Mouse (Mus musculus): ENCODE data around the gene Cmah. TPM values are rescaled to one million over a fixed set of nuclear protein-coding genes. Genes with fewer than 3 reads are reported as not detected.

Gene Cmah
- polyA plus RNA-seq, 1 experiment from 2014 or later: 0.30 TPM

- no peak overlapping the region for H3K4me3 ChIP-seq (ENCODE audit: control insufficient read depth in 1 of 2, insufficient read depth in 1 of 2, low read depth in 1 of 2, low read length in 2 of 2)
- no peaks in the 10 kb centered on the region for H3K9me3 ChIP-seq (ENCODE audit: control insufficient read depth, low read length)
- no peaks in the 10 kb centered on the region for H3K4me1 ChIP-seq (ENCODE audit: control insufficient read depth in 2 of 2, insufficient read depth in 2 of 2, low read length in 2 of 2)
- H3K27me3 ChIP-seq (ENCODE audit: control insufficient read depth, insufficient read depth, low read length): no peaks in the 10 kb centered on the region
- no peak overlapping the region for H3K27ac ChIP-seq (replicated peaks in 1 of 2; ENCODE audit: control insufficient read depth in 1 of 2, insufficient read depth in 1 of 2, low read depth in 2 of 2, low read length in 2 of 2)
- H3K4me2 ChIP-seq (ENCODE audit: low read length): no peak overlapping the region
- 50% methylated on average over 4 of the region's 4 CpGs for WGBS
- H3K9ac ChIP-seq (ENCODE audit: low read length): no peak overlapping the region
- H3K36me3 ChIP-seq (ENCODE audit: control insufficient read depth, insufficient read depth, low read length): no peaks in the 10 kb centered on the region
- no peak for ATAC-seq (ENCODE audit: insufficient number of reproducible peaks, insufficient read depth, low FRiP score, low read depth)
Observed at GRCm38 (mm10) chr13:24306248-24306647, 21.0 kb upstream of the Cmah start.

GRCm38 (mm10) chr13:24311011-24311940 lies 15.9 kb upstream of the Cmah start:
- no peaks in the 10 kb centered on the region for H3K9me3 ChIP-seq (ENCODE audit: control insufficient read depth, low read length)
- H3K9ac ChIP-seq (ENCODE audit: low read length): no peak overlapping the region
- H3K4me2 ChIP-seq (ENCODE audit: low read length): no peak overlapping the region
- H3K4me3 ChIP-seq (ENCODE audit: control insufficient read depth in 1 of 2, insufficient read depth in 1 of 2, low read depth in 1 of 2, low read length in 2 of 2): no peak overlapping the region
- no peaks in the 10 kb centered on the region for H3K36me3 ChIP-seq (ENCODE audit: control insufficient read depth, insufficient read depth, low read length)
- 80% methylated on average over 8 of the region's 8 CpGs for WGBS
- H3K27me3 ChIP-seq (ENCODE audit: control insufficient read depth, insufficient read depth, low read length): no peaks in the 10 kb centered on the region
- H3K4me1 ChIP-seq (ENCODE audit: control insufficient read depth in 2 of 2, insufficient read depth in 2 of 2, low read length in 2 of 2): no peaks in the 10 kb centered on the region
- no peak for ATAC-seq (ENCODE audit: insufficient number of reproducible peaks, insufficient read depth, low FRiP score, low read depth)
- no peak overlapping the region for H3K27ac ChIP-seq (replicated peaks in 1 of 2; ENCODE audit: control insufficient read depth in 1 of 2, insufficient read depth in 1 of 2, low read depth in 2 of 2, low read length in 2 of 2)

- ATAC-seq (ENCODE audit: insufficient number of reproducible peaks, insufficient read depth, low FRiP score, low read depth): no peak
- Histone ChIP-seq H3K27ac (replicated peaks in 1 of 2; ENCODE audit: control insufficient read depth in 1 of 2, insufficient read depth in 1 of 2, low read depth in 2 of 2, low read length in 2 of 2) (no peak overlapping the region), H3K9ac (ENCODE audit: low read length) (no peak overlapping the region), H3K4me2 (ENCODE audit: low read length) (no peak overlapping the region), H3K4me3 (ENCODE audit: control insufficient read depth in 1 of 2, insufficient read depth in 1 of 2, low read depth in 1 of 2, low read length in 2 of 2) (no peak overlapping the region), H3K4me1 (ENCODE audit: control insufficient read depth in 2 of 2, insufficient read depth in 2 of 2, low read length in 2 of 2) (no peaks in the 10 kb centered on the region), H3K9me3 (ENCODE audit: control insufficient read depth, low read length) (no peaks in the 10 kb centered on the region), H3K36me3 (ENCODE audit: control insufficient read depth, insufficient read depth, low read length) (no peaks in the 10 kb centered on the region), H3K27me3 (ENCODE audit: control insufficient read depth, insufficient read depth, low read length) (no peaks in the 10 kb centered on the region)
- 55% methylated on average over 3 of the region's 3 CpGs for WGBS
Observed at GRCm38 (mm10) chr13:24316563-24316962, 10.6 kb upstream of the Cmah start.

- Histone ChIP-seq H3K4me2 (ENCODE audit: low read length) (no peak overlapping the region), H3K9ac (ENCODE audit: low read length) (no peak overlapping the region), H3K27me3 (ENCODE audit: control insufficient read depth, insufficient read depth, low read length) (no peaks in the 10 kb centered on the region), H3K9me3 (ENCODE audit: control insufficient read depth, low read length) (no peaks in the 10 kb centered on the region), H3K36me3 (ENCODE audit: control insufficient read depth, insufficient read depth, low read length) (no peaks in the 10 kb centered on the region), H3K4me1 (ENCODE audit: control insufficient read depth in 2 of 2, insufficient read depth in 2 of 2, low read length in 2 of 2) (0 out of 4 replicates have a peak, but pooled peaks cover 0 to 4% of the 10 kb centered on the region in 2 experiments), H3K27ac (replicated peaks in 1 of 2; ENCODE audit: control insufficient read depth in 1 of 2, insufficient read depth in 1 of 2, low read depth in 2 of 2, low read length in 2 of 2) (no peak overlapping the region), H3K4me3 (ENCODE audit: control insufficient read depth in 1 of 2, insufficient read depth in 1 of 2, low read depth in 1 of 2, low read length in 2 of 2) (no peak overlapping the region)
- 14% methylated on average over 4 of the region's 4 CpGs for WGBS
- ATAC-seq (ENCODE audit: insufficient number of reproducible peaks, insufficient read depth, low FRiP score, low read depth): no peak
Observed at GRCm38 (mm10) chr13:24318618-24319017, 8.6 kb upstream of the Cmah start.

DNA sequence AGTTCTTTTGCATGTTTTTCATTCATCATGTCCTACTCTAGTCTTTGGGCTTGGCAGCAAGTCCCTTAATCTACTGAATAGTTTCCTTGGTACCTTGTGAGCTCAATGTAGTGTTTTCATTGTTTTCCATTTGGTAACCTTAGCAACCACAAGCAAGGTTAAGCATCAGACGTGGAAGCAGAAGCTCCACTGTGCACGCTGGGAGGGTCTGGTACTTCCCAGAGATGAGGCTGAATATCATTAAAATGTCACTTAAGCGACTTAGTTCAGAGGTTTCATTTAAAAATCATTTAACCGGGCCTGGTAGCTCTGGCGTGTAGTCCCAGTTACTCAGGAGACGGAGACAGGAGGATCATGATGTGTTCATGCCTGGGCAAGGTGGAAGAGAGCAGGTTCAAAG lies 5.9 kb upstream of the Cmah start:
- no peak overlapping the region for H3K4me2 ChIP-seq (ENCODE audit: low read length)

GRCm38 (mm10) chr13:24328036-24328817 lies 1.0 kb downstream of the Cmah start:
- no peaks in the 10 kb centered on the region for H3K4me1 ChIP-seq (ENCODE audit: control insufficient read depth in 2 of 2, insufficient read depth in 2 of 2, low read length in 2 of 2)
- H3K4me3 ChIP-seq (ENCODE audit: control insufficient read depth in 1 of 2, insufficient read depth in 1 of 2, low read depth in 1 of 2, low read length in 2 of 2): no peak overlapping the region
- ATAC-seq (ENCODE audit: insufficient number of reproducible peaks, insufficient read depth, low FRiP score, low read depth): no peak
- H3K36me3 ChIP-seq (ENCODE audit: control insufficient read depth, insufficient read depth, low read length): no peaks in the 10 kb centered on the region
- WGBS: 61% methylated on average over 9 of the region's 9 CpGs
- no peaks in the 10 kb centered on the region for H3K9me3 ChIP-seq (ENCODE audit: control insufficient read depth, low read length)
- H3K4me2 ChIP-seq (ENCODE audit: low read length): no peak overlapping the region
- no peak overlapping the region for H3K27ac ChIP-seq (replicated peaks in 1 of 2; ENCODE audit: control insufficient read depth in 1 of 2, insufficient read depth in 1 of 2, low read depth in 2 of 2, low read length in 2 of 2)
- no peaks in the 10 kb centered on the region for H3K27me3 ChIP-seq (ENCODE audit: control insufficient read depth, insufficient read depth, low read length)
- no peak overlapping the region for H3K9ac ChIP-seq (ENCODE audit: low read length)

More for the DNA sequence above, 5.9 kb upstream of the Cmah start:
- Histone ChIP-seq H3K27me3 (ENCODE audit: control insufficient read depth, insufficient read depth, low read length) (no peaks in the 10 kb centered on the region), H3K9ac (ENCODE audit: low read length) (no peak overlapping the region), H3K27ac (replicated peaks in 1 of 2; ENCODE audit: control insufficient read depth in 1 of 2, insufficient read depth in 1 of 2, low read depth in 2 of 2, low read length in 2 of 2) (no peak overlapping the region), H3K4me3 (ENCODE audit: control insufficient read depth in 1 of 2, insufficient read depth in 1 of 2, low read depth in 1 of 2, low read length in 2 of 2) (no peak overlapping the region), H3K9me3 (ENCODE audit: control insufficient read depth, low read length) (no peaks in the 10 kb centered on the region), H3K4me1 (ENCODE audit: control insufficient read depth in 2 of 2, insufficient read depth in 2 of 2, low read length in 2 of 2) (0 out of 4 replicates have a peak, but pooled peaks cover 0 to 4% of the 10 kb centered on the region in 2 experiments), H3K36me3 (ENCODE audit: control insufficient read depth, insufficient read depth, low read length) (no peaks in the 10 kb centered on the region)
- ATAC-seq (ENCODE audit: insufficient number of reproducible peaks, insufficient read depth, low FRiP score, low read depth): no peak
- WGBS: 71% methylated on average over 6 of the region's 6 CpGs

DNA sequence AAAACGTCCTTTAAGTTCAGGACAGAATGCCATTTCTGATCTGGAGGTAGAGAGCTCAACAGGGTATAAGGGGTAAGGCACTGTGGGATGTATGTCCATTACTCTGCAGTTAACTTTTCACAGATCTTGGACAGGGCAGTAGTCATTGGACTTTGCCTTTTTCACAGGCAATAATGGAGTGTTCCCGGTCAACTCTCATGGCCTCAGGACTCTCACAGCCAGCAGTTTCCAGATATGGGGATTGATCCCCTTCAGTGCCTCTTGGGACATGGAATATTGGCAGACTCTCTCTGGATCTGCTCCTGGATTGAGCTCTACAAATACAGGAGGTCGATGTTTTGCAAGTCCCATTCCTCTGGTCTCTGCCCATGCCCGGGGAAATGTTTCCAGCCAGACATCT lies 2.9 kb downstream of the Cmah start:
- Histone ChIP-seq H3K27me3 (ENCODE audit: control insufficient read depth, insufficient read depth, low read length) (no peaks in the 10 kb centered on the region), H3K36me3 (ENCODE audit: control insufficient read depth, insufficient read depth, low read length) (no peaks in the 10 kb centered on the region), H3K4me3 (ENCODE audit: control insufficient read depth in 1 of 2, insufficient read depth in 1 of 2, low read depth in 1 of 2, low read length in 2 of 2) (no peak overlapping the region), H3K4me2 (ENCODE audit: low read length) (no peak overlapping the region), H3K4me1 (ENCODE audit: control insufficient read depth in 2 of 2, insufficient read depth in 2 of 2, low read length in 2 of 2) (no peaks in the 10 kb centered on the region), H3K27ac (replicated peaks in 1 of 2; ENCODE audit: control insufficient read depth in 1 of 2, insufficient read depth in 1 of 2, low read depth in 2 of 2, low read length in 2 of 2) (no peak overlapping the region), H3K9me3 (ENCODE audit: control insufficient read depth, low read length) (no peaks in the 10 kb centered on the region), H3K9ac (ENCODE audit: low read length) (no peak overlapping the region)
- 72% methylated on average over 4 of the region's 4 CpGs for WGBS
- no peak for ATAC-seq (ENCODE audit: insufficient number of reproducible peaks, insufficient read depth, low FRiP score, low read depth)

Data from heart, embryonic 14.5 days (tissue).